In genomic region chr9:90184116-90184515, GRCm38 (mm10) we compare ENCODE assay signal across 9 mouse cellular contexts. TPM values are rescaled to one million over a fixed set of nuclear protein-coding genes. Genes with fewer than 3 reads are reported as not detected.
DNase-seq lines count a peak whose midpoint lies in the region; ATAC-seq lines count a peak whose summit lies in the region.
"Had no signal": no experiment of that assay in that cellular context is flagged by ENCODE, and none has a peak within 500 bp of the region (broad histone marks: within the 10 kb centered on the region; RNA-seq: fewer than 3 reads in every experiment).

No protein-coding gene starts in this region.

- WGBS in liver, embryonic 12.5 days (ENCODE audit: insufficient replicate concordance), result 53% methylated on average over 8 of the region's 8 CpGs

- intact Hi-C loops in gastrocnemius, postnatal 14 days (cut with DNase I; ENCODE audit: low total_unique reads), result no loop called here

- no peak overlapping the region for H3K27ac ChIP-seq in liver, embryonic 12.5 days
- H3K27ac ChIP-seq: left cerebral cortex, adult 2 months had no signal

- H3K27me3 ChIP-seq in liver, embryonic 12.5 days (replicated peaks), result no peaks in the 10 kb centered on the region; the same call in 1 of the 2 replicates

- H3K9ac ChIP-seq in liver, embryonic 12.5 days, result no peak overlapping the region

- no peak overlapping the region for H3K4me3 ChIP-seq in liver, embryonic 12.5 days
- H3K4me3 ChIP-seq: left cerebral cortex, adult 2 months had no signal

- H3K4me1 ChIP-seq in liver, embryonic 12.5 days, result no peaks in the 10 kb centered on the region

- 0 out of 2 replicates have a peak, but pooled peaks have one; percentile 20 for ATAC-seq in liver, embryonic 12.5 days
- no peak for ATAC-seq in erythroid progenitor cell, adult 5-6 weeks (replicated peaks; ENCODE audit: low FRiP score, poor library complexity, severe bottlenecking)

- DNase-seq in gastrocnemius, postnatal 14 days, result peak; percentile 49
- no peak for DNase-seq in gastrocnemius, adult 8-10 months (ENCODE audit: low spot score in 2 of 2)
- peak; percentile 81 for DNase-seq in adrenal gland, postnatal 10 days
- DNase-seq in heart, postnatal 4 days, result peak; percentile 85
- no peak for DNase-seq in spleen, postnatal 4 days (ENCODE audit: low spot score in 2 of 2)
- DNase-seq in natural killer cell, adult 2 months (ENCODE audit: low spot score in 2 of 2), result no peak

- H3K36me3 ChIP-seq in liver, embryonic 12.5 days, result no peaks in the 10 kb centered on the region

- H3K9me3 ChIP-seq in liver, embryonic 12.5 days (replicated peaks), result no peaks in the 10 kb centered on the region

- H3K4me2 ChIP-seq in liver, embryonic 12.5 days, result no peak overlapping the region

RNA-seq across cellular contexts. Expression of gene Adamts7, which starts 21.2 kb away (rescaled TPM):
- total RNA-seq in gastrocnemius, postnatal 14 days (2021), result 1 to 10 TPM; 4.3 TPM
- under 1 TPM; 0.29 to 0.56 (median 0.43) TPM for total RNA-seq in gastrocnemius, adult 8-10 months (2022)
- 10 to 100 TPM in 1 of 2 experiments, 1 to 10 TPM in 1; 8.4 to 10.7 TPM for total RNA-seq in adrenal gland, postnatal 10 days (2021)
- 10 to 100 TPM; 17.5 to 17.6 TPM for total RNA-seq in heart, postnatal 4 days (2021)
- 1.4 and 1.5 TPM in 2 replicates for polyA plus RNA-seq in liver, embryonic 12.5 days (2016; fragmentation: Nextera tagmentation; extraction: Ambion mirVana)
- total RNA-seq in erythroid progenitor cell, adult 5-6 weeks (2015; ENCODE audit: low replicate concordance), result not detected in 2 replicates
- not detected in 2 replicates for total RNA-seq in erythroid progenitor cell, adult 5-6 weeks (2017; ENCODE audit: low replicate concordance)

Comparison
In these comparisons a context has a peak if more than half of its experiments do, and no peak if none do; other contexts are left out.
1. DNase-seq: peak in gastrocnemius, postnatal 14 days (single experiment), adrenal gland, postnatal 10 days (single experiment) and heart, postnatal 4 days (single experiment); none in gastrocnemius, adult 8-10 months (0 of 2), spleen, postnatal 4 days (0 of 2) and natural killer cell, adult 2 months (0 of 2).